Mouse (Mus musculus): ENCODE measurements around the gene Dnah3. TPM values are rescaled to one million over a fixed set of nuclear protein-coding genes. Genes with fewer than 3 reads are reported as not detected.

The Dnah3 gene
- polyA plus RNA-seq, 1 experiment from 2014 or later: not detected

- no peaks in the 10 kb centered on the region for H3K27me3 ChIP-seq
- H3K36me3 ChIP-seq (replicated peaks): no peaks in the 10 kb centered on the region
- H3K4me1 ChIP-seq (replicated peaks): peaks cover 42% of the 10 kb centered on the region
- WGBS (ENCODE audit: insufficient replicate concordance): under 1% methylated on average over 63 of the region's 63 CpGs
- H3K4me2 ChIP-seq: peak within 1 kb of the TSS; percentile 92
- H3K27ac ChIP-seq (replicated peaks): peak within 1 kb of the TSS; percentile 81
- peak within 1 kb of the TSS; percentile 74 for H3K9ac ChIP-seq
- peak within 1 kb of the TSS; percentile 75 for H3K4me3 ChIP-seq (replicated peaks)
- H3K9me3 ChIP-seq (replicated peaks): no peaks in the 10 kb centered on the region
- ATAC-seq (ENCODE audit: insufficient read depth): peak; percentile 98
Measured at GRCm38 (mm10) chr7:119895639-119896512, 199.2 kb downstream of the Dnah3 start, which contains the start of the genes Lyrm1 and Dcun1d3. TSS of gene Lyrm1 (plus strand) at chr7:119895861. TSS of gene Dcun1d3 (minus strand) at chr7:119896298.

GRCm38 (mm10) chr7:119894818-119895544, 200.1 kb downstream of the Dnah3 start:
- H3K36me3 ChIP-seq (replicated peaks): no peaks in the 10 kb centered on the region
- WGBS (ENCODE audit: insufficient replicate concordance): under 1% methylated on average over 15 of the region's 15 CpGs
- ATAC-seq (ENCODE audit: insufficient read depth): peak; percentile 20; the same call in 1 of the 2 replicates
- peaks cover 42% of the 10 kb centered on the region for H3K4me1 ChIP-seq (replicated peaks)
- H3K4me3 ChIP-seq (replicated peaks): peak overlapping the region; percentile 75
- H3K4me2 ChIP-seq: peak overlapping the region; percentile 92
- no peak overlapping the region; the same call in 1 of the 2 replicates for H3K27ac ChIP-seq (replicated peaks)
- no peaks in the 10 kb centered on the region for H3K27me3 ChIP-seq
- H3K9me3 ChIP-seq (replicated peaks): no peaks in the 10 kb centered on the region
- H3K9ac ChIP-seq: peak overlapping the region; percentile 74

- H3K36me3 ChIP-seq (replicated peaks): no peaks in the 10 kb centered on the region
- no peaks in the 10 kb centered on the region for H3K9me3 ChIP-seq (replicated peaks)
- WGBS (ENCODE audit: insufficient replicate concordance): 38% methylated on average over 4 of the region's 4 CpGs
- no peak overlapping the region for H3K9ac ChIP-seq
- no peak overlapping the region for H3K4me3 ChIP-seq (replicated peaks)
- no peak overlapping the region for H3K4me2 ChIP-seq
- no peaks in the 10 kb centered on the region for H3K27me3 ChIP-seq
- peaks cover 41% of the 10 kb centered on the region for H3K4me1 ChIP-seq (replicated peaks)
- ATAC-seq (ENCODE audit: insufficient read depth): no peak
- H3K27ac ChIP-seq (replicated peaks): no peak overlapping the region
Measured at GRCm38 (mm10) chr7:119892742-119893141, 202.3 kb downstream of the Dnah3 start.

DNA sequence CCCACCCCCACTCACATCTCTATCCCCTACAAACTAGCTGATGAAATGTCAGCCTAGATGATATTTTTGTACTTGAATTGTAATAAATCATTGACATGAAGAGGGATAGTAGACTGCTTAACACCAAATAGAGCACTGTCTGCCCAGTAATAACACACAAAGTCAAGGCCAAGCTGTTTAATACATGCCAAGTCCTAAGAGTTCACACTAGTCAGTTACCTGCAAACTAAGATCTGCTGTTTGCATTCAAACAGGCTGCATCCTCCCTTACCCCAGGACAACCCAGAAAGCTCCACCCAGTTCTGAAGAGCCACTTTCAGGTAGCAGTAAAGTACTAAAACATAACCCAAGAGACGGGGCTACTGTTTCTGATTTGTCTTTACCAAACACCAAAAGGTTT, 202.9 kb downstream of the Dnah3 start:
- Histone ChIP-seq H3K27me3 (no peaks in the 10 kb centered on the region), H3K4me3 (replicated peaks) (no peak overlapping the region), H3K9ac (no peak overlapping the region), H3K4me1 (replicated peaks) (peaks cover 36% of the 10 kb centered on the region), H3K4me2 (no peak overlapping the region), H3K27ac (replicated peaks) (no peak overlapping the region), H3K9me3 (replicated peaks) (no peaks in the 10 kb centered on the region), H3K36me3 (replicated peaks) (no peaks in the 10 kb centered on the region)
- WGBS (ENCODE audit: insufficient replicate concordance): 76% methylated on average over 1 of the region's 1 CpGs
- no peak for ATAC-seq (ENCODE audit: insufficient read depth)

- Histone ChIP-seq H3K9ac (no peak overlapping the region), H3K4me3 (replicated peaks) (no peak overlapping the region), H3K36me3 (replicated peaks) (no peaks in the 10 kb centered on the region), H3K4me2 (no peak overlapping the region), H3K27me3 (no peaks in the 10 kb centered on the region), H3K27ac (replicated peaks) (no peak overlapping the region), H3K4me1 (replicated peaks) (0 out of 2 replicates have a peak, but pooled peaks cover 4% of the 10 kb centered on the region), H3K9me3 (replicated peaks) (no peaks in the 10 kb centered on the region)
- no peak for ATAC-seq (ENCODE audit: insufficient read depth)
- WGBS (ENCODE audit: insufficient replicate concordance): 75% methylated on average over 4 of the region's 4 CpGs
Measured at GRCm38 (mm10) chr7:119887887-119888286, 207.2 kb downstream of the Dnah3 start.

DNA sequence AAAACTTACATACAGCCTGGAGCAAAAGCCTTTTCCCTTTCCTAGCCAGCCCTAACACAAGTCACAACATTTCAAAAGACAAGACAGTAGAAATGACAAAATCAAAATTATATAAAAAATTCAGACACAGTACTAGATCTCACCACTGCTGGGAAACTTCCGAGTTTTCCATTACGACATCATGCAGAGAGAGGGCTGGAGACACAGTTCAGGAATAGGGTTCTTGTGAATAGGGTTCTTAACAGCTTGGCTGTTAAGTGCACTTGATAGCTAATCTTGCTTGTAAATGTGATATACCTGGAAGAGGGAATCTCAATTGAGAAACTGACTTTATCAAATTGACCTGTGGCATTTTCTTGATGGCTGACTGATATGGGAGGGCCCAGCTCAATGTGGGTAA, 213.9 kb downstream of the Dnah3 start:
- H3K36me3 ChIP-seq (replicated peaks): no peaks in the 10 kb centered on the region
- no peaks in the 10 kb centered on the region for H3K27me3 ChIP-seq
- no peak overlapping the region for H3K27ac ChIP-seq (replicated peaks)
- peaks cover 7% of the 10 kb centered on the region for H3K4me1 ChIP-seq (replicated peaks)
- WGBS (ENCODE audit: insufficient replicate concordance): 71% methylated on average over 2 of the region's 2 CpGs
- no peak overlapping the region for H3K4me2 ChIP-seq
- H3K4me3 ChIP-seq (replicated peaks): no peak overlapping the region
- H3K9me3 ChIP-seq (replicated peaks): no peaks in the 10 kb centered on the region
- H3K9ac ChIP-seq: no peak overlapping the region
- no peak for ATAC-seq (ENCODE audit: insufficient read depth)

GRCm38 (mm10) chr7:119880345-119880744, 214.7 kb downstream of the Dnah3 start:
- H3K27me3 ChIP-seq: no peaks in the 10 kb centered on the region
- no peak overlapping the region for H3K4me2 ChIP-seq
- no peaks in the 10 kb centered on the region for H3K9me3 ChIP-seq (replicated peaks)
- no peak overlapping the region for H3K4me3 ChIP-seq (replicated peaks)
- no peaks in the 10 kb centered on the region for H3K36me3 ChIP-seq (replicated peaks)
- no peak overlapping the region for H3K9ac ChIP-seq
- 55% methylated on average over 5 of the region's 5 CpGs for WGBS (ENCODE audit: insufficient replicate concordance)
- no peak overlapping the region for H3K27ac ChIP-seq (replicated peaks)
- H3K4me1 ChIP-seq (replicated peaks): peaks cover 7% of the 10 kb centered on the region
- no peak for ATAC-seq (ENCODE audit: insufficient read depth)

- WGBS (ENCODE audit: insufficient replicate concordance): 71% methylated on average over 4 of the region's 4 CpGs
- H3K27ac ChIP-seq (replicated peaks): no peak overlapping the region
Measured at GRCm38 (mm10) chr7:119879171-119879570, 215.9 kb downstream of the Dnah3 start.

DNA sequence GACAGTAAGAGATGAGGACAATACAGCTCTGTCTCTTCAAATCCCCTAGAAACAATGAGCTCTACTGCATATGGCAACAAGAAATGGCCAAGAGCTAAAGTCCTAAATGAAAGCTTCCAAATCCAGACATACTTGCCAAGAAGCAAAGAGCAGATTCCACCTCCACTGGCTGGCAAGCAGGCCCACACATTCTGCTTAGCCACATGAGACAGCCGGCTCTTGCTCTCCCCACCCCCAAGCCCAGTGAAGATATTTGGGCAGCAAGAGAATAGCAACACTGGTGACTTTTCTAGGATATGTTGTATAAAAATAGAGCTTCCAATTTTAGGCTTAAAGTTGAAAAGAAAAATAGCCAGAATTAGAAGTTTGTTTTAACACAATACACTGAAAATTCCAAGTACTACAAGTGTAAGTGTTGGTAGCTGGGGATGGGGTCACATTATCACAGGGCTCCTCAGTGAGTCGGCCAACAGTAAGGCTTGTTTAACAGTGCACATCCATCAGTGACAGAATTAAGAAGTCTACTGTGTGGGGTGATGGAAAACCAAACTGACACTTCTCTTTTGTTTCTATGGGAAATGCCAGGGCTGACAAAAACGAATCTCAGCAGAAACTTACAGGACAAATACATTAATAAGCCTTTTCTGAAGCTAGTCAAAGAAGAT, 219.2 kb downstream of the Dnah3 start:
- H3K4me3 ChIP-seq (replicated peaks): no peak overlapping the region
- no peak overlapping the region for H3K9ac ChIP-seq
- no peaks in the 10 kb centered on the region for H3K27me3 ChIP-seq
- H3K4me2 ChIP-seq: no peak overlapping the region
- ATAC-seq (ENCODE audit: insufficient read depth): no peak
- 64% methylated on average over 3 of the region's 3 CpGs for WGBS (ENCODE audit: insufficient replicate concordance)
- H3K9me3 ChIP-seq (replicated peaks): no peaks in the 10 kb centered on the region
- H3K36me3 ChIP-seq (replicated peaks): no peaks in the 10 kb centered on the region
- peaks cover 7% of the 10 kb centered on the region for H3K4me1 ChIP-seq (replicated peaks)
- no peak overlapping the region for H3K27ac ChIP-seq (replicated peaks)

More at GRCm38 (mm10) chr7:119879171-119879570, 215.9 kb downstream of the Dnah3 start:
- Histone ChIP-seq H3K27me3 (no peaks in the 10 kb centered on the region), H3K4me2 (no peak overlapping the region), H3K4me1 (replicated peaks) (peaks cover 7% of the 10 kb centered on the region), H3K9ac (no peak overlapping the region), H3K4me3 (replicated peaks) (no peak overlapping the region), H3K9me3 (replicated peaks) (no peaks in the 10 kb centered on the region), H3K36me3 (replicated peaks) (no peaks in the 10 kb centered on the region)
- ATAC-seq (ENCODE audit: insufficient read depth): peak; percentile 25; the same call in 1 of the 2 replicates

DNA sequence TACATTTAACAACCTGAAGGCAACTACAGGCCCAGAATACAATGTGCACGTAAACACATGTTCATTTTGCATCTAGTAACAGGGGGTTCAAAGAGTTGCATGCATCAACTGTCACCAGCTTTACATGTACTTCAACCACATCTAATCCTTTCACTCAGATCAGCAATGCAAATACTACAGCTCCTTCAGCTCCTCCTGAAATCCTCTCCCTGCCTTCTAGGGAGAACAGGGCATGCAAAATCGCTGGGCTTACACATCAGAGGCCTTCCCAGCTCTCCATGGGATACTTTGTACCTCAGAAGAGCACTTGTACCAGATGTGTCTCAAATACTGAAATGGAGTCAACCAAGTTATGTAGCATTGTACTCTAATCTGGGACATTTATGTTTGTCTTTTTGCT, 222.0 kb downstream of the Dnah3 start:
- 45% methylated on average over 2 of the region's 2 CpGs for WGBS (ENCODE audit: insufficient replicate concordance)

More for the DNA sequence above, 222.0 kb downstream of the Dnah3 start:
- Histone ChIP-seq H3K27me3 (no peaks in the 10 kb centered on the region), H3K27ac (replicated peaks) (no peak overlapping the region), H3K9me3 (replicated peaks) (no peaks in the 10 kb centered on the region), H3K36me3 (replicated peaks) (no peaks in the 10 kb centered on the region), H3K9ac (no peak overlapping the region), H3K4me3 (replicated peaks) (no peak overlapping the region), H3K4me2 (no peak overlapping the region), H3K4me1 (replicated peaks) (no peaks in the 10 kb centered on the region)
- no peak for ATAC-seq (ENCODE audit: insufficient read depth)
